Mouse (Mus musculus) embryonic fibroblast, embryonic 13.5 days (primary cell): ENCODE measurements around the gene Gm21830. TPM values are rescaled to one million over a fixed set of nuclear protein-coding genes. Genes with fewer than 3 reads are reported as not detected.
"Not testable (repeated sequence)": the region's sequence is repeated elsewhere in the genome, so short reads cannot be mapped to it uniquely, and the experiment has no call there.

Experiments
- H3K27ac ChIP-seq: 2 replicates; pipeline ENCODE4 v1.5.1; 2012; ENCODE audit warnings: low read length, control low read depth, inconsistent platforms; ENCODE audit not compliant: insufficient read depth
- H3K4me1 ChIP-seq: 2 replicates; pipeline ENCODE4 v1.6.1; 2011; ENCODE audit warnings: low read length; ENCODE audit not compliant: control insufficient read depth, insufficient read depth
- H3K4me3 ChIP-seq: 2 replicates; pipeline ENCODE4 v1.5.1; 2011; ENCODE audit warnings: mild to moderate bottlenecking, control low read depth, low read length; ENCODE audit not compliant: insufficient read depth
- CTCF ChIP-seq: IDR thresholded peaks from 2 replicates; pipeline ENCODE4 v1.5.1; 2011; ENCODE audit warnings: mild to moderate bottlenecking, control low read depth, low read length, moderate library complexity, borderline replicate concordance; ENCODE audit not compliant: insufficient read depth
- POLR2A ChIP-seq: IDR thresholded peaks from 2 replicates; pipeline ENCODE4 v1.6.1; 2011; ENCODE audit warnings: low read depth, mild to moderate bottlenecking, control low read depth, low read length, moderate library complexity
- polyA plus RNA-seq: library from polyadenylated mRNA; stranded (reverse); fragments of >200 nt; gene quantifications from 2 replicates; pipeline ENCODE4 v1.2.4, GENCODE M21; 2011; ENCODE audit warnings: low read depth; ENCODE audit not compliant: missing spikeins, insufficient read length

Gm21830 gene
- polyA plus RNA-seq, 1 experiment = not detected

GRCm38 (mm10) chr2:67467036-67467435 lies 53.5 kb downstream of the Gm21830 start:
- Histone ChIP-seq H3K27ac (no peak overlapping the region), H3K4me3 (no peak overlapping the region), H3K4me1 (no peaks in the 10 kb centered on the region)
- TF ChIP-seq POLR2A (no peak), CTCF (no peak)

- not testable (repeated sequence) for H3K4me1 ChIP-seq
Observed at GRCm38 (mm10) chr2:67470030-67470429, 56.5 kb downstream of the Gm21830 start.

GRCm38 (mm10) chr2:67477753-67478152 lies 64.2 kb downstream of the Gm21830 start:
- Histone ChIP-seq H3K4me3 (no peak overlapping the region), H3K4me1 (no peaks in the 10 kb centered on the region), H3K27ac (no peak overlapping the region)
- no peak for TF ChIP-seq POLR2A
- no peak for TF ChIP-seq CTCF

More at GRCm38 (mm10) chr2:67470030-67470429, 56.5 kb downstream of the Gm21830 start:
- not testable (repeated sequence) for H3K4me3 ChIP-seq, H3K27ac ChIP-seq

GRCm38 (mm10) chr2:67481051-67481450 lies 67.5 kb downstream of the Gm21830 start:
- H3K4me3 ChIP-seq = no peak overlapping the region
- no peak for TF ChIP-seq POLR2A
- TF ChIP-seq CTCF = no peak
- H3K27ac ChIP-seq = no peak overlapping the region
- no peaks in the 10 kb centered on the region for H3K4me1 ChIP-seq

Other genes starting within 250 kb of the Gm21830 start
- not detected in 2 replicates for gene Gm26727, start 19.5 kb downstream of the Gm21830 start, polyA plus RNA-seq
- gene Xirp2, start 32.3 kb downstream of the Gm21830 start, polyA plus RNA-seq = not detected in 2 replicates
- gene B3galt1, start 152.1 kb downstream of the Gm21830 start, polyA plus RNA-seq = 2.1 and 3.7 TPM in 2 replicates